Mouse (Mus musculus): ENCODE results near the gene Ttc39a.
"Not testable (repeated sequence)": the region's sequence is repeated elsewhere in the genome, so short reads cannot be mapped to it uniquely, and the experiment has no call there.

Gene Ttc39a

DNA sequence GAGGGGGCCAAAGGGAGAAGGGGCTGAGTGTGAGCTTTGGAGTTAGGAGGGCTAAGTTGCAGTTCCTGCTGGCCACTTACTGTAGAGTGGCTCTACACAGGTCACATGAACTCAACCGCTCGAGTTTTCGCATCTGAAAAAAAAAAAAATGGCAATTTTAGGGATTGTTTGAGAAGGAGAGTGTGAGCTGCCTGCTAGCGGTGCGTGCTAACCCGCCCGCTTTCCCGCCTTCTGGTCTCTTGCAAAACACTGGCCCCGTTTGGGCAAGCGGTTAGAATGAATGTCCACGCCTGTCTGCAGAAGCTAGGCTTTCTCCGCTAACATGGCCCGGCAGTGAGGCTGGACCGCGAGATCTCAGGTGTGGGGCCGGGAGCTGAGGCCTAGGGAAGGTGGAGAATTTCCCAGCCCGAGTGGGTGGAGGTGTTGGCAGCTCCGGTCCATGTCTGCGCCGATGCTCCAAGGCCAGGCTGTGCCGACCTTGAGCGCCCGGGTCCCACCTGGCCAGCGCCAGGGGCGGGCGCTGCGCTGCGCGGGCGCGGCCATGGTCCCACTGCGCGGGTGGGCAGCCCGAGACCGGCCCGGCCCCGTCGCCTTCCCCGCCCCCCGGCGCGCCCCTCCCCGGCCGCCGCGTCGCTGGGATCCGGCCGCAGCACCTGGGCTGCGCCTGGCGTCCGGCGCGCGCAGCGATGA lies at the start of gene Ttc39a:
TSS of gene Ttc39a (plus strand) at position 138 of the 690 bp plus-strand sequence.
- DNase-seq (ENCODE audit: low read depth, low spot score): no peak

DNA sequence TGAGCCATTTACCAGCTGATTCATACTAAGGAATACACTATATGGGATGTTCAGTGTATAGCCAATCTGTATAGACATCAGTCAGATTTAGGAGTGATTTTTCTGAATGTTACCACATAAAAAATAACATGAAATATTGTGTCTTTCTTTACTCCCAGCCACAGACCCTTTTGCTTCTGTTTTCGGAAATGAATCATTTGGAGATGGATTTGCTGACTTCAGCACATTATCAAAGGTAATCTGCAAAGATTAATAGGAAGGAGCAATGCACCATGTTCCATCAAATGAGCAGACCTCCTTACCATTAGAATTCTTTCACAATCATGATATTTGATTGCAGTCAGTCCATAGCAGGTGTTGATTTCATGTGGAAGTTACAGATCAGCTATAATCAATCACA lies 28.3 kb upstream of the Ttc39a start:
- DNase-seq (ENCODE audit: low read depth, low spot score): no peak

DNA sequence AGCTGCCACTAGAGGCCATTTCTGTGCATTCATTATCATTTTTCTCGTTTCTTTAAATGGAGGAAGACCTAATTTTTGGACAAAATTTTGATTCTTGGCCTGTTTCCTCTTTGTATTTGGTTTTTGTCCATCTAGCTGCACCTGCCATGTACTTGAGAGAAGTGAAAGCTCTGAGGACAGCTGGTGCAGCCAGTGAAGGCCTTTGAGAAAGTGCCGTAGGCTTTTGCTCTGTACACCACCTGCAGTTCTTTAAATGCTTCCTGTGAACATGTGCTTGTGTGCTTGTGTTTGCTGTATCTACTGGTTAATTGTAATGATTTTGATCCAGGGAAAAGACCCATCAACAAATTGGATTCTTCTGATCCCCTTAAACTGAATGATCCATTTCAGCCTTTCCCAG lies 24.0 kb upstream of the Ttc39a start:
- DNase-seq (ENCODE audit: low read depth, low spot score): no peak

DNA sequence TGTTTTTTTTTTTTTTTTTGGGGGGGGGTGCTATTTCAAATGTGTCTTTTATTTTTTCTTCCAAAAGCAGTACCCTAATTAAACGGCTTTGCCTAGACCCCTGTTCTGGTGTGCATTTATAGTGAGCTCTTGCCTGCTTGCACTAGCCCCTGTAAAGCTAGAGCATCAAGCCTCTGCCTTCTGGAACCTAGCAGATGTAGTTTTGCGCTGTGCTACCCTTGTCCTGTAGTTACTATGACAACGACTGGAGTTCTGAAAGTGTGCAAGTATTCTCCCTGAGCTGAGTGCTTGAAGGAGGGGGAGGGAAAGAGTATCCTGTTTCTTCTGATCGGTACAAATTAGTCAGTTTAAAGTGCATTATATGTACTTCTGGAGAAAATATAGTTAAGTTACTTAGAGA lies 20.8 kb upstream of the Ttc39a start:
- no peak for DNase-seq (ENCODE audit: low read depth, low spot score)

DNA sequence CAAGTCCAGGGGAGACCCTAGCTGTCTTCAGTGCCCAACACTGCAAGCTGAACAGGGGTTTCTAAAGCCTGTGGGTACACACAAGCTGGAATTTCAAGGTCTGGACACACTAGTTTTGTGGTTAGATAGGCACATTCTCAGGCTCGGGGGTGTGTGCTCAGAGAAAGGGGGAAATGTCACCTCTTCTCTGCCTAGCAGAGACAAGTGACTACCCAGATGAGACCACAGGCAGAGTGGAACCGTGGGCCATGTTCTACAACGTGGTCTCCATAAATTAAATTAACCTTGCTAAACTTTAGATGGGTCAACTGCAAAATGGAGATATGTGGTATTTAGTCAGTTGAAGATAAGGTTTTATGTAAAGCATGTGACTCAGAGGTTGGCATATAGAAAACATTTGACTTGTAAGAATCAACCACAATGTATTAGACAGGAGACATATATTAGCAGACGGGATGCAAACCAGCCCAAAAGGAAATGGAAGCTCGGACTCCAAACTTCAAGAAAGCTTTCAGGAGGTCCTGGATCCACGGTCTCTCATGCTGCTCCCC lies 13.1 kb upstream of the Ttc39a start:
- DNase-seq (ENCODE audit: low read depth, low spot score): no peak

DNA sequence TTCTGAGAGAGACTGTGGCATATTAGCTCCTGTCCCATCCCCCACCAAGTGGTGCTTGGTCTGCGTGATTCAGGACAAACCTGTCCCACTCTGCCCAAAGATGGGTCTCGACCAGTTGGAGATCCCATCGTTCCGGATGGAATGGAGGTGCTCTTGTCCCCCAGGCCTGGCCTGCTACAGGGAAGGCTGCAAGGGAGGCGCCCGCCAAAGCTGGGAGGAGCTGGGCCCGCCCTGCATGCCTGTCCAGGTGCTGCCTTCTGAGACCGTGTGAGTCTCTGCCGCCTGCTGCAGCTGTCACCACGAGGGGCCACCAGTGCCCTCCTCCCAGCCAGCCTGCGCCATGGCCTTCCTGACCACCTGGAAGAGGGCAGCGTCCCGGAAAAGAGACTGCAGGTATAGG lies 12.5 kb upstream of the Ttc39a start:
- DNase-seq (ENCODE audit: low read depth, low spot score): no peak

DNA sequence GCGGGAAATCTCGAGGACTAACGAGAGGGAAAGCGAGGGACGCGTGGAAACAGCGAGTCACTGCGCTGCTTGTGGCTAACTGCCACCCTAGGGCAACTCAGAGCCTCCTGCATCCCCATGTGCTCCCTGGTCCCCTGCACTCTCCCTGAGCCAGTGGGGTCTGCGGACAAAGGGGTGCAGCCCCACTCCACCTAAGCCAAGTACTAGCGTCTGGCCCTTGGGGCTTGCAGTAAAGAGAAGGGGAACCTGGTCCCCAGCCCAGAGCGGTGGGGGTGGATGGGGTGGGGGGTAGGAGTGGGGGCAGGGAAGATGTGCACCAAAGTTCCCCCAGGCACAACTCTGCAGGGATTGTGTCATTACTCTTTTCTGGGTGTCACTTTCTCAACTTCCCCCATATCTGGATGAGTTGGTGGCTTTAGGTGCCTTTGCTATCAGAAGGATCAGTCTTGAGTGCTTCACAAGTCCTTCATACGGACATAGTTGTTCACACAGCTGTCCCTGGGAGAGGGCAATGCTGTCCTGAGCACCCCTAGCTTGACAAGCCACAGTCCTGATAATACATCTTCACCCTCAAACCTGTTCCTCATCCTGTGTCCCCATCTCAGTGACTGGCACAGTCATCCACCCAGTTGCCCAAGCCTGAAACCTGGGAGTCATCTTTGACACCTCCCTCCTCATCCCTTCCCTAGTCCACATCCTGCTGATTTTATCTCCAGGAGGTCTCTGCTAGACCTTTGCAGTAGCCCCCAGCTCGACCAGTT lies 11.9 kb upstream of the Ttc39a start:
- no peak for DNase-seq (ENCODE audit: low read depth, low spot score)

DNA sequence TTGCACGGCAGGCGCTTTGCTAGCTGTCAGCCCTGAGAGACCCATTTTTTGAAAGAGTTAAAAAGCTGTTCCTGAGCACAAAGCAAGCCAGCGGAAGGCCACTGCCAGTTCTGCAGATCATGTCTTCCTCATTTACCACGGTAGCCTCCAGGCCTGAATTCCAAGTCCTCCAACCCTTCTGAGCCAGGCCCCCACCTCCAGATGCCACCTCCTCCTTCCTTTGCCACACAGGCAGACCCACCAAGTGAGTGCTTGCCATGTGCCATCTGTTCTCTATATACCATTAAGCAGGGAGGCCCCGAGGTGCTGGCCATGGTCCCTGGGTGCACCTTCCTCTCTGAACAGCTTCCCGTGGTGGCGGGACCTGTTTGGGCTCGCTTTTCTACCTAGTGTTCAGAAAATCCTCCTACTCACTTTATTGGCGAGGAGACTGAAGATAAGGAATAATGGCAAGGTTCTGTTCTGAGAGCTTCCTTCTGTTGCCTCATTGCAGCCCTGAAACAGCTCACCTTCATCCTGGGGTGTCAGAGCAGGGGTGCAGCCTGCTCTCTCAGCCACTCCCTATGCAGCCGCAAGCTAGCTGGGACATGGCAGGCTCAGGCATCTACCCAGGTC lies 6.0 kb upstream of the Ttc39a start:
- DNase-seq (ENCODE audit: low read depth, low spot score): no peak

DNA sequence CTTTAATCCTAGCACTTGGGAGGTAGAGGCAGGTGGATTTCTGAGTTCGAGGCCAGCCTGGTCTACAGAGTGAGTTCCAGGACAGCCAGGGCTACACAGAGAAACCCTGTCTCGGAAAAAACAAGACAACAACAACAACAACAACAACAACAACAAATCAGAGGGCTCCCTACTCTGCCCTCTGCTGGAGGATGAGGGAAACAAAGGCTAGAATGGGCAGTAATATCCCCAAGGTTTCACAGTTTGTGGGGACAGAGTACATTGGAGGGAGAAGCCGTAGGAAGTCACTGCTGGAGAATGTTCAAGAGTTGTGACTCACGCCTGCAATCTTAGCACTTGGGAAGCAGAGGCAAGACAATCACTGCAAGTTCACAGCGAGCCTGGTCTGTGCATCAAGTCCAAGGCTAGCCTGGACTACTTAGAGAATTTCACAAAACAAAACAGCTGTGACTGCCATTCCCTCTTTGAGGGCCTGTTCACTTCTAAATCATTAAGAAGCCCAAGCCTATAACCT lies 5.2 kb upstream of the Ttc39a start:
- DNase-seq (ENCODE audit: low read depth, low spot score): no peak

DNA sequence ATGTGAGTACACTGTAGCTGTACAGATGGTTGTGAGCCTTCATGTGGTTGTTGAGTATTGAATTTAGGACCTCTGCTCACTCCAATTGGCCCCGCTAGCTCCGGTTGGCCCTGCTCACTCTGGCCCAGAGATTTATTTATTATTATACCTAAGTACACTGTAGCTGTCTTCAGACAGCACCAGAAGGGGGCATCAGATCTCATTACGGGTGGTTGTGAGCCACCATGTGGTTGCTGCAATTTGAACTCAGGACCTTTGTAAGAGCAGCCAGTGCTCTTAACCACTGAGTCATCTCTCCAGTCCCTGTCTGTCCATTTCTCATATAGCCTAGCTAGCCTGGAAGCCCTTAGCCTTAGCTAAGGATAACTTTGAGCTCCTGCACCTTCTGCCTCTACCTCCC lies 1.5 kb upstream of the Ttc39a start:
- DNase-seq (ENCODE audit: low read depth, low spot score): not testable (repeated sequence)

DNA sequence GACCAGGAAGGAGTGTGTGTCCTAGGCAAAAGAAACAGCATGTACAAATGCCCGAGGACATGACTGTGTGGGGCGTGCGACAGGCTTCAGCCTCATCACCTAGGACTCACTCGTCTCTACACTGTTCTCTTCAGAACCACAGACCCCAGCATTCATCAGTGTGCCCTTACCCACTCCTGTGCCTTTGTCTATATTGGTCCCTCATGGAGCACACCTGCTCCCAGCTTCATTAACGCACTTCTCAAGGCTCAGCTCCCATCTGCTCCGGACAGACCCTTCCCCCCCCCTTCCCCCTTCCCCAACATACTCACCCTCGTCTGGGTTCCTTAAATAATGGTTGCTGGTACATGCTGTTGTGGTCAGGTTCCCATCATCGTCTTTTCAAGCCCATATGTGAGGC lies 1.0 kb upstream of the Ttc39a start:
- DNase-seq (ENCODE audit: low read depth, low spot score): no peak

DNA sequence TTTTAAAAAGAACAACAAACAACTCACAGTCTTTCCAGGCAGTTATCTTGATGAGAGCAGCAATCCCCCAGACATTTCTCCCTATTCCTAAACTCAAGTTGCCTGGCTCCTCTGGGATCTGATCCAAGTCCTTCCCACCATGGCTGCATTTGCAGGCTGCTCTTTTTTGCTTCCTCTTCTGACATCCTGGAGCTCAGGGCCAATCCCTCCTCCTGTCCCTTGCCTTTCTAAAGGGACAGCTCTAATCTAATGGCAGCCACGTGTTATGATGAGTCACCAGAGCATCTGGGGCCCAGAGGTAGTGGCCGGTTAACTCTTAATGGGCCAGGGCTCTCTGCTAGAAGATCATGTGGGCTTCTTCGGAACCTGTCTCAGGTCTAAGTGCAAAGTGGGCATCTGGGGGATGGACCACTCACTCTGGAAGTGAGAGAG lies 353 bp upstream of the Ttc39a start:
- peak; percentile 72 for DNase-seq (ENCODE audit: low read depth, low spot score)

DNA sequence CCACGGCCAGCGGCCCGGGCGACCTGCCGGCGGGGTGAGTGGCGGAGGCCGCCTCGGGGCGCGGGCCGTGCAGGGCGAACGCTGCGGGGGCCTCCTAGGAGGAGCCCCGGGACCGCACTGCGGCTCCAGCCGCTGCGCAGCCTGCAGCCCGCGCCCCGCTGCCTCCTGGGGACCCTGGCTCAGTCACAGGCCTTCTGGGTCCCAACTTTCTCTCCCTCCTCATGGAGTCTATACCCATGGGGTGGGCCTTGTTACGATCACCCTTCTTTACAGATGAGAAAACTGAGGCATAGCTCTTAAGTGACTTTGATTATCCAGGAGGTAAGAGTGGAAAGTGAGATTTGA lies 725 bp downstream of the Ttc39a start:
- DNase-seq (ENCODE audit: low read depth, low spot score): no peak

DNA sequence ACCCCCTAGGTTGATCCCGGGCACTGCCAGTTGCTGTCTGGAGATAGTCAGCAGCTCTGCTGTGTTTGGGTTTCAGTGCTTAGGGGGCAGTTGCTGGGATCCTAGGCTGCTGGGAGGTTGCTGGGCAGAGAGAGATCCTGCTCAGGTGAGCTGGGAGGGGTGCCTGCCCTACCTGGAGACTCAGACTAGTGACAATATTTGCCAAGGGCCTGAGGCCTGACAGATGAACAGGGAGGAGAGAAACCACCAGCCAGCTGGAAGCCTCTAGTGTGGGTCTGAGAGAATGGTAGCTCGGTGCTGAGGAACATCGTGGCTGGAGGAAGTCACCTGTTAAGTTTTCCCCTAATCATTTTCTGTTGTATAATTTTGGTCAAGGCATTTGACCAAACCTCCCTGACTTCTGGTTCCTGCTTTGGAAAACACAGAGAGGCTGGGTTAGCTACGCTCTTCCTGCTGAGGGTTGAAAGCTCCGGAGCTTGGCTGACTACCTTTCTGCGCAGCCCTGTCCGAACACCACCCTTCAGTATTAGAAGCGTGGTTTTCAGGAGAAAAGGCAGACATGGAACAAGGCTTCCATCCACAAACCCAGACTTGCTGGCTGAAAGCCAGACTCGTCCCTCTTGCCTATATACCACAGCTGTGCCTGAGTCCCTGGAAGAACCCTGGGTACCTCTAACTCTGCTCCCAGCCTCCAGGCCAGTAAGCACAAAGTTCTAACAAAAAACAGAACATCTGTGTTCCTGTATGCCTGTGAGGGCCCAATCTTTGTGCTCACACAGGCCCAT lies 1.5 kb downstream of the Ttc39a start:
- DNase-seq (ENCODE audit: low read depth, low spot score): no peak

DNA sequence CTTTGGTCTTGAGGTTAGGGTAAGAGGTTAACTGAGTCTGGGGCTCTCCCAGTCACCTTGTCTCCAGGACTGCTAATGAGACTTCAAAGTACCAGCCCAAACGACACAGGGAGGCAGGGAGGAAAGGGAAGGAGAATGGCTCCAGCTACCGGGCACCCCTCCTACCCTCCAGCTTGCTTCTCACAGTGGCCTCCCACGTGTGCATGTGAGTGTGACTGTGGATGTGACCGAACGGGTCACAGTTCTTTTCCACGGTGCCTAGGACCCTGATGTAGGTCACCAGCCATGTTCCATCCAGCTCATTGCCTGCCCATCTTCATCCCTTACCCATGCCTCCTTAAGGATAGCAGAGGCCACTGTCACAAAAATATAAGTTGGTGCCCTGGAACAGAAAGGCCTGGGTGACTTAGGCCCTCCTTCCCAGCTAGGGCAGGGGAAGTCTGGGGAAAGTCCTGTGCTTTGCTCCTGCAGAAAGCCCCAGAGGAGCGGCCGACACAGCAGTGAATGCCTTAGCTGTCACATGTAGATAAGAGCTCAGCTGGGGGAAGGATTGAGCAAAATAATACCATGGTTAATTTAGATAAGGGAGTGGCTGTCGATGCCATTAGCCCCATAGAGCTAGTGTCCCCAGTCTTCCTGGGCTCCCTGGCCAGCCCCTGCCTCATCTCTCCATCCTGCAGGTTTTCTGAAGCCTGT lies 4.4 kb downstream of the Ttc39a start:
- DNase-seq (ENCODE audit: low read depth, low spot score): no peak

DNA sequence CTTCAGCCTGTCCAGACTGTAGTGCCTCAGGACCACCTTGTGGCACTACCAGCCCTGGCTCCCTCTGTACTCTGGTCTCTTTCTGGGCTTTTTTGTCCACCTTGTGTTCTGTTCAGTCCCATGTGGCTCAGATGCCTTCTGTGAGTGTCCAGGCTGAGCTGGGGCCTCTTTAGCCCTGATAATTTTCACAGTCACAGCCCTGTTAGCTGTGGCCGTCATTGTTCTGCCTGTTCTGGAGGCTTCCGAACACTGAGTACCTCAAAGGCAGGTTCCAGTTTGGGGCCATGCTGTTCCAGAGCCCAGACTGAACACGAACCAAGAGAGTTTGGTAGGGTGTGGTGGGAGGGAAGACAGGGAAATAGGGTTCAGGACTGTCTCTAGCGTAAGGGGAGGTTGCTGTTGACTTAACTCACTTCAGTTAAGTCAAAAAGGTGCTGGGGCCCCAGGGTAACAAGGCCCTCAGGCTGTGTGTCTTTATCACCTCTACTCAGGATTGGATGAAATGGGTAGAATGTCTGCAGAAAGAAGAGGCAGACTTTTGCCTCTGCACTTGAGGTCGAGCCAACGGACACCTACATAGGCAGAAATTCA lies 5.0 kb downstream of the Ttc39a start:
- DNase-seq (ENCODE audit: low read depth, low spot score): no peak

DNA sequence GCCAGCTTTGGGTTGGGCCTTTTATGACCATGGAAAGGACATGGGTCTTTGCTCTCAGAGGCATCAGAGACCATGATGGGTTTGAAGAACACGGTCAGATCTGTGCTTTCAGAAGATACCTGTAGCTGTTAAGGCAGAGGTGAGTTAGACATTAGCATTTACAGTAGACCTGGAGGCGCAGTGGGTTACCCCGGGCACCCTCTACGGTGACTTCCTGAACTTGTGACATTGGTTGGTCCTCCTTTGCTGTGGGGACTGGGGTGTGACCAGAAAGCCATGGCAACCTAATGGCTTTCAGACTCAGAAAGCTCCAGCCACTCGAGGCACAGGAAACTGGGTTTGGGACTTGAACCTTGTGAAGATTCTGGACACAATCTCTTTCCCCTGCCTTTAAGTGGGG lies 5.8 kb downstream of the Ttc39a start:
- no peak for DNase-seq (ENCODE audit: low read depth, low spot score)

DNA sequence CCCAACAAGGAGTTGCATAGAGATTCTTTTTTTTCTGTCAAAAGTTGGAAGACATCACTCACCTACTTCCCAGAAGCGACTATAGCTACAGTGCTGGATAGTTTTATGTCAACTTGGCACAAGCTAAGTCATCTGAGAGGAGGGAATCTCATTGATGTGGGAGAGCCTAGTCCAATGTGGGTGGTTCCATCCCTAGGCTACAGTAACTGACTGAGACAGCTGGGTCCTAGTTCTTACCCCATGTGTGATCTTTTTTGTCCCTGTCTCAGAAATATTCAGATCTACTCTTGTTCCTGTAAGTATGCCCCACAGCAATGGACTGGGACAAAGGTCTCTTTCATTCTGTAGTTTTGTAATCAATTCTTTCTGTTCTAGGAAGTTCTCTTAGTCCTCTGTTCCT lies 11.6 kb downstream of the Ttc39a start:
- no peak for DNase-seq (ENCODE audit: low read depth, low spot score)

DNA sequence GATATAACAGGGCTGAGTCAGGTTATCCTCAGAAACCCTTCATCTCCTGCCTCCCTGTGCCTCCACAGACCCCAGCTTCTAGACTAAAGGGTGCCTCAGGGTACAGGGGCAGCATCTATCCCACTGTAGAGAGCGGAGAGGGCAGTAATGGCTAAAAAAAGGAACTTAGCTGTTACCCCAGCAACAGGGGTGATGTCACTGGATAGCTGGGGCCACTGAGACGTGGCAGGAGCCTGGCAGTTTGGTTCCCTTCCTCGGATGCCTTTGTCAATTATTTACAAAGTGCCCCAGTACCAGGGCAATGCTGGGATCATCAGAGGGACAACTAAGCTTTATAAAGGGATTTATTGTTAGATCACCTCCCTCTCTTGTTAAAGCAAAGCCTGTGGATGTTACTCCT lies 12.6 kb downstream of the Ttc39a start:
- DNase-seq (ENCODE audit: low read depth, low spot score): no peak

DNA sequence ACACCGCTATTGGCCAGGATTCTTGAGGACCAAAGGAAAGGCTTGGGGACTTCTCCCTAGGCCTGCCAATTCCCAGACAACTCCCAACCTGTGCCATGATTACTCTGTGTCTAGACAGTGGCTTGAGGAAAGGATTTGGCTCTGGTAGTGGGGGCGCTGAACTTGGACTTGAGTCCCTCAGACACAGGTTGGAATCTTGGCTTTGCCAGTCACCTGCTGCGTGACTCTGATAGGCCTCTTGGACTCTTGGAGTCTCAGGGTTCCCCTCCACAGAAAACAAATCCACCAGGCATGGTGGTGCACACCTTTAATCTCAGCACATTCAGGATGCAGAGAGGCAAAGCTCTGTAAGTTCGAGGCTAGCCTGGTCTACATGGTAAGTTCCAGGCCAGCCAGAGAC lies 13.1 kb downstream of the Ttc39a start:
- DNase-seq (ENCODE audit: low read depth, low spot score): no peak

Data from skeletal muscle tissue, adult 2 months (tissue).